Mouse (Mus musculus): ENCODE measurements around the gene Lzts2.
A peak's percentile ranks its signal among the peaks of the same experiment; 100 is the strongest.

DNA sequence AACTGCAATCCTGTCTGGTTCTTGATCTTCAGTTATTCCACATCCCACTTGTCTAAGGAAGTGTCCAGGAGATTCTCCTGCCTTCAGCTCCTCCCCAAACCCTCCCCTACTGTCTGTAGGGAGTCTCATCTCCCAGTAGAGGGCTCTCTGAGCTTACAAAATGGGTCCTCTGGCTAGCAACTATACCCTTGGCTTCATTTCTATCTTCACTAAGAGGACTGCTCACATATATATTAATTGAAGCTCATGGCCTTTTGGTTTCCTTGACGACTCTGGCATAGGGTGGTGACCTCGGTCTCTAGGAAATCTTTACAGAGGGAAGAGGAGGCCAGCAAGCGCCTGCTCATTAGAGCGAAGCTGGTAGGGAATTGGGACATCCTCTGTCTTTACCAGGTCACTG is 42.1 kb downstream of the Lzts2 start:
- TF ChIP-seq POLR2A (IDR thresholded peaks at IDR 0.05; ENCODE audit: borderline replicate concordance, extremely low read depth, low read depth, low read length): no peak
- TF ChIP-seq CTCF (IDR thresholded peaks at IDR 0.05; ENCODE audit: insufficient read depth, low read length): peak; percentile 42; the same call in 1 of the 2 replicates
